Mouse (Mus musculus): ENCODE results near the gene Kctd3. TPM values are rescaled to one million over a fixed set of nuclear protein-coding genes. Genes with fewer than 3 reads are reported as not detected.

Kctd3 gene
- polyA plus RNA-seq (2017; shearing (Covaris generic)) = 3.4 TPM

DNA sequence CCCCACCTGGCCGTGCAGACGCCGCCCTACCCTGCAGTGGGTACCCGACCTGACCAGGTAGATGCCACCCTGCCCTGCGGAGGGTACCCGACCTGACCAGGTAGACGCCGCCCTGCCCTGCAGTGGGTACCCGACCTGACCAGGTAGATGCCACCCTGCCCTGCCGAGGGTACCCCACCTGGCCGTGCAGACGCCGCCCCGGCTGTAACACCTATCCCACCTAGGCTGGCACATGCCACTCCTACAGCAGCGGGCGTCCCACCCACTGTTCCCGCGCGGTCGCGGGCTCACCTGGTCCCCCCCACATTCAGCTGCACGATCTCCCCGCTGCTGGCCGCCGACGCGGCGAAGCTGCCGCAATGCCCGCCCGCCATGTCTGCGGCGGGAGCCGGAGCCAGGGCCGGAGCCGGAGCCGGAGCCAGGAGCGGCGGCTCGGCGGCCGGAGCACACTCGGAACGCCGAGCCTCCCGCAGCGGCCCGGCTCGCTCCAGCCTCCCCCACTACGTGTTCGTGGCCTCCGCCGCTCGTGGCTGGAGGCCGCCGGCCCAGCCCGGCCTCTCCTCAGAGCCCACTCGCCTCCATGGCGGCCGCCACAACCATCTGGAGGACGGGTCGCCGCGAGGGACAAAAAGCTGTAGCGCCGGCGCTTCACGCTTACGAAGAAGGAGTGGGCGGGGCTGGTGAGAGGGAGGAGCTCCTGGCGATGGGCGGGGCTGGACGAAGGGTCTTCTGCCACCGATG, at the start of gene Kctd3:
Kctd3 (minus strand) TSS at position 603 of the 741 bp plus-strand sequence.

Measured in inflammation-experienced regulatory T-cells, adult 16 weeks (primary cell).